9 mouse cellular contexts compared by ENCODE assay signal in genomic region chr1:120171819-120172521, GRCm38 (mm10). TPM values are rescaled to one million over a fixed set of nuclear protein-coding genes. Genes with fewer than 3 reads are reported as not detected.
A peak's percentile ranks its signal among the peaks of the same experiment; 100 is the strongest.
DNase-seq lines count a peak whose midpoint lies in the region; ATAC-seq and TF ChIP-seq lines count a peak whose summit lies in the region.
"Had no signal": no experiment of that assay in that cellular context is flagged by ENCODE, and none has a peak within 500 bp of the region (broad histone marks: within the 10 kb centered on the region; RNA-seq: fewer than 3 reads in every experiment).

No protein-coding gene starts in this region.

- no peak for TF ChIP-seq POLR2A in lung, adult 2 months (IDR thresholded peaks at IDR 0.05; ENCODE audit: borderline replicate concordance, extremely low read depth, low read depth, low read length)

- H3K4me1 ChIP-seq in lung, adult 2 months (ENCODE audit: control insufficient read depth, insufficient read depth, low read length) = no peaks in the 10 kb centered on the region; the same call in 1 of the 2 replicates
- no peaks in the 10 kb centered on the region for H3K4me1 ChIP-seq in forebrain, embryonic 14.5 days (ENCODE audit: control insufficient read depth, insufficient read depth, low read length)
- peaks cover 6% of the 10 kb centered on the region; the same call in 1 of the 2 replicates for H3K4me1 ChIP-seq in midbrain, postnatal 0 days (ENCODE audit: insufficient read depth, low read length)

- H3K36me3 ChIP-seq in forebrain, embryonic 14.5 days (ENCODE audit: control insufficient read depth, insufficient read depth, low read length) = no peaks in the 10 kb centered on the region
- no peaks in the 10 kb centered on the region for H3K36me3 ChIP-seq in midbrain, postnatal 0 days (ENCODE audit: insufficient read depth, low read length)
- H3K36me3 ChIP-seq: limb, embryonic 12.5 days had no signal

- H3K4me3 ChIP-seq in lung, adult 2 months (replicated peaks; ENCODE audit: extremely low read depth, low read depth, low read length) = no peak overlapping the region
- H3K4me3 ChIP-seq in forebrain, embryonic 14.5 days (ENCODE audit: low read depth, low read length) = no peak overlapping the region
- no peak overlapping the region for H3K4me3 ChIP-seq in midbrain, postnatal 0 days (ENCODE audit: low read depth, low read length)
- H3K4me3 ChIP-seq: limb, embryonic 12.5 days had no signal

- H3K9ac ChIP-seq in forebrain, embryonic 14.5 days (ENCODE audit: low read length) = no peak overlapping the region
- H3K9ac ChIP-seq in midbrain, postnatal 0 days (replicated peaks; ENCODE audit: low read length, poor library complexity, severe bottlenecking) = no peak overlapping the region
- H3K9ac ChIP-seq: limb, embryonic 12.5 days had no signal

- H3K27me3 ChIP-seq in forebrain, embryonic 14.5 days (replicated peaks; ENCODE audit: control insufficient read depth, insufficient read depth, low read length) = no peaks in the 10 kb centered on the region
- H3K27me3 ChIP-seq in midbrain, postnatal 0 days (ENCODE audit: insufficient read depth, low read length) = no peaks in the 10 kb centered on the region
- H3K27me3 ChIP-seq: limb, embryonic 12.5 days had no signal

- peak; percentile 33 for DNase-seq in adrenal gland, postnatal 14 days
- DNase-seq in adrenal gland, postnatal 4 days (ENCODE audit: low spot score in 2 of 2) = no peak
- DNase-seq in lung, adult 2 months = no peak
- no peak for DNase-seq in lung, adult 18-20 months
- DNase-seq in forebrain, embryonic 14.5 days (ENCODE audit: low spot score) = peak; percentile 73
- peak; percentile 50 to 59 for DNase-seq in layer of hippocampus, postnatal 10 days (ENCODE audit: low spot score in 2 of 2)
- peak; percentile 76 for DNase-seq in midbrain, postnatal 0 days (ENCODE audit: low spot score)
- no peak for DNase-seq in thymus, postnatal 36 days

- no peak overlapping the region for H3K4me2 ChIP-seq in forebrain, embryonic 14.5 days (ENCODE audit: low read length)
- H3K4me2 ChIP-seq in midbrain, postnatal 0 days (ENCODE audit: low read depth, low read length, poor library complexity, severe bottlenecking) = no peak overlapping the region
- H3K4me2 ChIP-seq: limb, embryonic 12.5 days had no signal

- WGBS in lung, adult 2 months = 54% methylated on average over 5 of the region's 5 CpGs
- WGBS in forebrain, embryonic 14.5 days = 62% methylated on average over 5 of the region's 5 CpGs
- WGBS in midbrain, postnatal 0 days = 52% methylated on average over 5 of the region's 5 CpGs

- no peaks in the 10 kb centered on the region for H3K9me3 ChIP-seq in forebrain, embryonic 14.5 days (replicated peaks; ENCODE audit: control insufficient read depth, low read length)
- H3K9me3 ChIP-seq in midbrain, postnatal 0 days (ENCODE audit: low read length) = no peaks in the 10 kb centered on the region
- H3K9me3 ChIP-seq: limb, embryonic 12.5 days had no signal

- H3K27ac ChIP-seq in forebrain, embryonic 14.5 days (ENCODE audit: low read depth, low read length) = no peak overlapping the region
- no peak overlapping the region for H3K27ac ChIP-seq in midbrain, postnatal 0 days (ENCODE audit: low read depth, low read length)
- H3K27ac ChIP-seq: limb, embryonic 12.5 days had no signal

- ATAC-seq in forebrain, embryonic 14.5 days = peak; percentile 74
- peak; percentile 63; the same call in 1 of the 2 replicates for ATAC-seq in midbrain, postnatal 0 days (ENCODE audit: low FRiP score)

- TF ChIP-seq CTCF in lung, adult 2 months (IDR thresholded peaks at IDR 0.05; ENCODE audit: insufficient read depth, low read length) = peak; percentile 40; the same call in 1 of the 2 replicates
- peak; percentile 94 for TF ChIP-seq CTCF in midbrain, postnatal 0 days (IDR thresholded peaks at IDR 0.05)

RNA-seq across cellular contexts. Expression of gene 3110009E18Rik, which starts 51.0 kb away (rescaled TPM):
- total RNA-seq in adrenal gland, postnatal 14 days (2021) = 8.8 and 10.7 TPM in 2 replicates
- total RNA-seq in adrenal gland, postnatal 4 days (2021) = 10 to 100 TPM; 12.5 to 14.2 TPM
- polyA plus RNA-seq in lung, adult 2 months (2012; rRNA removed) = 1.5 and 1.7 TPM in 2 replicates
- 25.9 and 27.3 TPM in 2 replicates for polyA plus RNA-seq in forebrain, embryonic 14.5 days (2014; fragmentation: Nextera tagmentation; extraction: Ambion mirVana)
- total RNA-seq in layer of hippocampus, postnatal 10 days (2021) = 1 to 10 TPM; 7.1 to 8.7 TPM
- 0.77 and 1.9 TPM in 2 replicates for total RNA-seq in midbrain, postnatal 0 days (2014; rRNA removed)
- polyA plus RNA-seq in midbrain, postnatal 0 days (2015; fragmentation: Nextera tagmentation; extraction: Ambion mirVana) = 11.4 and 15.7 TPM in 2 replicates

RNA-seq across cellular contexts. Expression of gene Dbi, which starts 51.1 kb away (rescaled TPM):
- 891 and 1,093 TPM in 2 replicates for total RNA-seq in adrenal gland, postnatal 14 days (2021)
- total RNA-seq in adrenal gland, postnatal 4 days (2021) = 100 to 1,000 TPM; 429 to 512 TPM
- polyA plus RNA-seq in lung, adult 2 months (2012; rRNA removed) = 193 and 281 TPM in 2 replicates
- polyA plus RNA-seq in forebrain, embryonic 14.5 days (2014; fragmentation: Nextera tagmentation; extraction: Ambion mirVana) = 1,393 and 1,470 TPM in 2 replicates
- total RNA-seq in layer of hippocampus, postnatal 10 days (2021) = 100 to 1,000 TPM; 611 to 668 TPM
- total RNA-seq in midbrain, postnatal 0 days (2014; rRNA removed) = 515 and 540 TPM in 2 replicates
- polyA plus RNA-seq in midbrain, postnatal 0 days (2015; fragmentation: Nextera tagmentation; extraction: Ambion mirVana) = 1,809 and 1,897 TPM in 2 replicates

Comparison
In these comparisons a context has a peak if more than half of its experiments do, and no peak if none do; other contexts are left out.
1. DNase-seq: peak in adrenal gland, postnatal 14 days (single experiment), forebrain, embryonic 14.5 days (single experiment), layer of hippocampus, postnatal 10 days (2 of 2) and midbrain, postnatal 0 days (single experiment); none in adrenal gland, postnatal 4 days (0 of 2), lung, adult 2 months (single experiment), lung, adult 18-20 months (0 of 2) and thymus, postnatal 36 days (0 of 2).